Mouse (Mus musculus) forebrain, embryonic 14.5 days (tissue): ENCODE measurements around the gene Rtf2. TPM values are rescaled to one million over a fixed set of nuclear protein-coding genes. Genes with fewer than 3 reads are reported as not detected.
A peak's percentile ranks its signal among the peaks of the same experiment; 100 is the strongest.

ENCODE experiments used
- ATAC-seq: fragments of 200-750 bp; cut with Nextera tagmentation; 2 replicates; pipeline ENCODE4 v1.8.0; 2017; ENCODE audit warnings: mild to moderate bottlenecking, moderate library complexity
- DNase-seq: peaks from one replicate; pipeline ENCODE4 v3.0.0-alpha.2; 2015; ENCODE audit warnings: low spot score
- H3K27ac ChIP-seq: fragments of 300-500 bp; sonication (generic); 2 replicates; pipeline ENCODE4 v1.5.1; 2014; ENCODE audit warnings: low read depth, mild to moderate bottlenecking, control low read depth, low read length, moderate library complexity
- H3K27me3 ChIP-seq: fragments of 300-500 bp; sonication (generic); replicated peaks from 2 replicates; pipeline ENCODE4 v1.6.1; 2014; ENCODE audit warnings: low read length, control low read depth, mixed read lengths; ENCODE audit not compliant: control insufficient read depth, insufficient read depth
- H3K36me3 ChIP-seq: fragments of 300-500 bp; sonication (generic); 2 replicates; pipeline ENCODE4 v1.6.1; 2014; ENCODE audit warnings: low read length, control low read depth; ENCODE audit not compliant: control insufficient read depth, insufficient read depth
- H3K4me1 ChIP-seq: fragments of 300-500 bp; sonication (generic); 2 replicates; pipeline ENCODE4 v1.6.1; 2014; ENCODE audit warnings: antibody characterized with exemption, low read length, control low read depth; ENCODE audit not compliant: control insufficient read depth, insufficient read depth
- H3K4me2 ChIP-seq: fragments of 300-500 bp; sonication (generic); 2 replicates; pipeline ENCODE4 v1.6.1; 2014; ENCODE audit warnings: mild to moderate bottlenecking, control low read depth, low read length
- H3K4me3 ChIP-seq: fragments of 300-500 bp; sonication (generic); 2 replicates; pipeline ENCODE4 v1.5.1; 2014; ENCODE audit warnings: low read depth, low read length, control low read depth
- H3K9ac ChIP-seq: fragments of 300-500 bp; sonication (generic); 2 replicates; pipeline ENCODE4 v1.6.1; 2014; ENCODE audit warnings: mild to moderate bottlenecking, low read length, control low read depth, moderate library complexity
- H3K9me3 ChIP-seq: fragments of 300-500 bp; sonication (generic); replicated peaks from 2 replicates; pipeline ENCODE4 v1.6.1; 2016; ENCODE audit warnings: low read length, control low read depth, mixed read lengths; ENCODE audit not compliant: control insufficient read depth
- WGBS: fragments of 180-500 bp; shearing (Covaris S2); extraction: QIAGEN DNeasy Blood & Tissue Kit; methylation state at CpG from one replicate; pipeline ENCODE4 v1.1.7; 2014; 5-methylcytosine and 5-hydroxymethylcytosine counted together
- polyA plus RNA-seq: library from polyadenylated mRNA; unstranded; fragments of >200 nt; fragmentation: Nextera tagmentation; extraction: Ambion mirVana; gene quantifications from 2 replicates; pipeline ENCODE4 v1.2.1, GENCODE M21; 2014

Rtf2 gene
- polyA plus RNA-seq, 1 experiment from 2014 or later = 106 TPM

DNA sequence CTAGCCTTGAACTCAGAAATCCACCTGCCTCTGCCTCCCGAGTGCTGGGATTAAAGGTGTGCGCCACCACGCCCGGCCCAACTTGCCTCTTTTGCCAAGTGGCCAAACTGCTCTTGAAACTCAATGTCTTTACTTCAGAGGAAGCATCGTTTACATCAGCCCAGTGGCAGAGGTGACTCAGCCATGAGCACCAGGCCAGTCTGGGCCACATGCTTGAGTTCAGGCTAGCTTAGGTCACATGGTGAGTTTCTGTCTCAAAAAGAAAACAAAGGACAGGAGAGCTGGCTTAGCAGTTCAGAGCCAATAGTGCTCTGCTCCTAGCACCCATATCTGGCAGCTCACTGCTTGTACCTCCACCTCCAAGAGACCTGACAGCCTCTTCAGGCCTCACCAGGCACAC, 26.9 kb downstream of the Rtf2 start:
- peaks cover 65% of the 10 kb centered on the region for H3K36me3 ChIP-seq
- no peak overlapping the region for H3K4me3 ChIP-seq
- no peak overlapping the region for H3K27ac ChIP-seq
- H3K4me1 ChIP-seq = peaks cover 6% of the 10 kb centered on the region; the same call in 1 of the 2 replicates
- ATAC-seq (no peak), DNase-seq (no peak)
- H3K4me2 ChIP-seq = no peak overlapping the region
- WGBS = 91% methylated on average over 5 of the region's 5 CpGs
- no peaks in the 10 kb centered on the region for H3K27me3 ChIP-seq
- no peaks in the 10 kb centered on the region for H3K9me3 ChIP-seq
- H3K9ac ChIP-seq = no peak overlapping the region

DNA sequence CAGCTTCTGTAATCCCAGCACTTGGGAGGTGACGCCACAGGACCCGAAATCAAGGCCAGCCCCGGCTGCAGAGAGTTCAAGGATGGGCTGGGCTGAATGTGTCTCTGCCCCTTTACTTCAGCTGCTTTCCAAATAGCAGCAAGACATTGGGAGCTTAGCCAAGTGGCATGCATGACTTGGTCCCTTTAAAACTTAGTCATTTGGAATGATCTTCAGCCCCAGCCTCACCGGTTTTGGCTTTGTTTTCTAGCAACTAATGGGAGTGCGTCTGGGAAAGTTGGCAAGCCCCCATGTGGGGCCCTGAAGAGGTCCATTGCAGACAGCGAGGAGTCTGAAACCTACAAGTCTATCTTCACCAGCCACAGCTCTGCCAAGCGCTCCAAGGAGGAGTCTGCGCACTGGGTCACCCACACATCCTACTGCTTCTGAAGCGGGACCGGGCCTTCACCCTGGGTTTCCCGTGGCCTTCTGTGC, 28.0 kb downstream of the Rtf2 start:
- 25% methylated on average over 11 of the region's 11 CpGs for WGBS
- peaks cover 57% of the 10 kb centered on the region for H3K36me3 ChIP-seq

GRCm38 (mm10) chr2:172472318-172472717, 32.0 kb downstream of the Rtf2 start, which contains the start of gene Fam209:
Gene Fam209, plus strand, starts transcription at chr2:172472520.
- H3K4me2 ChIP-seq = no peak within 1 kb of the TSS
- no peak within 1 kb of the TSS for H3K27ac ChIP-seq
- H3K27me3 ChIP-seq = no peaks in the 10 kb centered on the region
- H3K9ac ChIP-seq = no peak within 1 kb of the TSS
- DNase-seq (no peak), ATAC-seq (no peak)
- H3K4me1 ChIP-seq = peaks cover 10% of the 10 kb centered on the region
- H3K9me3 ChIP-seq = no peaks in the 10 kb centered on the region
- H3K36me3 ChIP-seq = peaks cover 24% of the 10 kb centered on the region
- H3K4me3 ChIP-seq = no peak within 1 kb of the TSS
- 73% methylated on average over 11 of the region's 11 CpGs for WGBS

More for the DNA sequence above, 28.0 kb downstream of the Rtf2 start:
- no peak overlapping the region for H3K4me2 ChIP-seq
- DNase-seq (peak; percentile 94), ATAC-seq (peak; percentile 84)
- no peaks in the 10 kb centered on the region for H3K27me3 ChIP-seq
- H3K27ac ChIP-seq = peak overlapping the region; percentile 80
- no peak overlapping the region for H3K9ac ChIP-seq
- no peak overlapping the region for H3K4me3 ChIP-seq
- peaks cover 9% of the 10 kb centered on the region for H3K4me1 ChIP-seq
- no peaks in the 10 kb centered on the region for H3K9me3 ChIP-seq

- H3K4me1 ChIP-seq = peaks cover 10% of the 10 kb centered on the region
- H3K9ac ChIP-seq = no peak overlapping the region
- no peaks in the 10 kb centered on the region for H3K27me3 ChIP-seq
- peak; percentile 64 for DNase-seq
- WGBS = 49% methylated on average over 8 of the region's 8 CpGs
- H3K9me3 ChIP-seq = no peaks in the 10 kb centered on the region
- H3K4me2 ChIP-seq = no peak overlapping the region
- no peak for ATAC-seq
- H3K27ac ChIP-seq = no peak overlapping the region
- H3K36me3 ChIP-seq = peaks cover 14% of the 10 kb centered on the region
- H3K4me3 ChIP-seq = no peak overlapping the region
These were observed 33.2 kb downstream of the Rtf2 start for GRCm38 (mm10) chr2:172473591-172473990.

DNA sequence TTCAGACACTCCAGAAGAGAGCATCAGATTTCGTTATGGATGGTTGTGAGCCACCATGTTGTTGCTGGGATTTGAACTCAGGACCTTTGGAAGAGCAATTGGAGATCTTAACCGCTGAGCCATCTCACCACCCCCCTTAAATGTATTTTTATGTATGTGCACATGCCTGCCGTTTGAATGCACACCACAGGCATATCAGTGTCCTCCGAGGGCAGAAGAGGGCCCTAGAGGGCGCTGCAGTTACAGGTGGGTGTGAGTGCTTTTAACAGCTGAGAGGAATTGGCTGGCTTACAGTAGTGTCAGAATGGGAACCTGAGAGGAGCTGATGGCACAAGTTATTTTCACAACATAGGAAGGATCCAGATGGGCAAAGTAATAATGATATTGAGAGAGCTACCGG, 34.6 kb downstream of the Rtf2 start:
- Histone ChIP-seq H3K4me1 (peaks cover 5% of the 10 kb centered on the region), H3K27me3 (no peaks in the 10 kb centered on the region), H3K4me2 (no peak overlapping the region), H3K9ac (no peak overlapping the region), H3K36me3 (0 out of 2 replicates have a peak, but pooled peaks cover under 1% of the 10 kb centered on the region), H3K4me3 (no peak overlapping the region), H3K27ac (no peak overlapping the region), H3K9me3 (no peaks in the 10 kb centered on the region)
- 34% methylated on average over 6 of the region's 6 CpGs for WGBS
- ATAC-seq (no peak), DNase-seq (no peak)

GRCm38 (mm10) chr2:172476707-172477260, 36.4 kb downstream of the Rtf2 start:
- no peak overlapping the region for H3K27ac ChIP-seq
- no peak overlapping the region for H3K4me2 ChIP-seq
- ATAC-seq (no peak), DNase-seq (no peak)
- no peaks in the 10 kb centered on the region for H3K9me3 ChIP-seq
- H3K4me3 ChIP-seq = no peak overlapping the region
- 39% methylated on average over 10 of the region's 10 CpGs for WGBS
- peaks cover 5% of the 10 kb centered on the region for H3K4me1 ChIP-seq
- H3K9ac ChIP-seq = no peak overlapping the region
- no peaks in the 10 kb centered on the region for H3K36me3 ChIP-seq
- no peaks in the 10 kb centered on the region for H3K27me3 ChIP-seq

GRCm38 (mm10) chr2:172477350-172477749, 37.0 kb downstream of the Rtf2 start:
- no peak overlapping the region for H3K4me3 ChIP-seq
- H3K4me2 ChIP-seq = no peak overlapping the region
- no peak for DNase-seq
- H3K27me3 ChIP-seq = no peaks in the 10 kb centered on the region
- no peak overlapping the region for H3K27ac ChIP-seq
- peaks cover 3% of the 10 kb centered on the region for H3K4me1 ChIP-seq
- WGBS = 41% methylated on average over 3 of the region's 3 CpGs
- H3K9ac ChIP-seq = no peak overlapping the region
- no peak for ATAC-seq
- H3K36me3 ChIP-seq = no peaks in the 10 kb centered on the region
- no peaks in the 10 kb centered on the region for H3K9me3 ChIP-seq

- no peaks in the 10 kb centered on the region for H3K27me3 ChIP-seq
- H3K9me3 ChIP-seq = no peaks in the 10 kb centered on the region
- H3K36me3 ChIP-seq = no peaks in the 10 kb centered on the region
- ATAC-seq (peak; percentile 71), DNase-seq (peak; percentile 87)
- no peak overlapping the region for H3K4me2 ChIP-seq
- H3K9ac ChIP-seq = no peak overlapping the region
- no peak overlapping the region for H3K4me3 ChIP-seq
- H3K4me1 ChIP-seq = peaks cover 3% of the 10 kb centered on the region; the same call in 1 of the 2 replicates
- WGBS = 2% methylated on average over 2 of the region's 2 CpGs
- H3K27ac ChIP-seq = no peak overlapping the region
These were observed 37.5 kb downstream of the Rtf2 start for GRCm38 (mm10) chr2:172477860-172478259.

- ATAC-seq (no peak), DNase-seq (no peak)
- Histone ChIP-seq H3K27ac (no peak overlapping the region), H3K4me3 (no peak overlapping the region), H3K4me2 (no peak overlapping the region), H3K9ac (no peak overlapping the region), H3K4me1 (no peaks in the 10 kb centered on the region), H3K27me3 (no peaks in the 10 kb centered on the region), H3K9me3 (no peaks in the 10 kb centered on the region), H3K36me3 (no peaks in the 10 kb centered on the region)
- WGBS = 69% methylated on average over 7 of the region's 7 CpGs
These were observed 39.9 kb downstream of the Rtf2 start for GRCm38 (mm10) chr2:172480296-172480695.
